Mouse (Mus musculus) urinary bladder, postnatal 36 days (tissue): ENCODE measurements around the gene Cuedc1.
A peak's percentile ranks its signal among the peaks of the same experiment; 100 is the strongest.

Source experiments
- DNase-seq, 2 experiments: peaks; one replicate each; pipeline ENCODE4 v3.0.0; 2022; ENCODE audit warnings: low spot score in 2 of 2, mixed read lengths in 1 of 2

The Cuedc1 gene

GRCm38 (mm10) chr11:88098021-88098729 is at the start of gene Cuedc1:
Gene Cuedc1 (plus strand): TSS chr11:88098058.
- DNase-seq = no peak

GRCm38 (mm10) chr11:88048961-88049670 is 48.7 kb upstream of the Cuedc1 start:
- DNase-seq = no peak

- DNase-seq = no peak
These were observed 48.1 kb upstream of the Cuedc1 start for GRCm38 (mm10) chr11:88049732-88050131.

GRCm38 (mm10) chr11:88052638-88053037 is 45.2 kb upstream of the Cuedc1 start:
- DNase-seq = no peak

- DNase-seq = no peak
These were observed 44.0 kb upstream of the Cuedc1 start for GRCm38 (mm10) chr11:88053821-88054220.

- no peak for DNase-seq
These were observed 43.3 kb upstream of the Cuedc1 start for GRCm38 (mm10) chr11:88054589-88054988.

GRCm38 (mm10) chr11:88055777-88056176 is 42.1 kb upstream of the Cuedc1 start:
- no peak for DNase-seq

DNA sequence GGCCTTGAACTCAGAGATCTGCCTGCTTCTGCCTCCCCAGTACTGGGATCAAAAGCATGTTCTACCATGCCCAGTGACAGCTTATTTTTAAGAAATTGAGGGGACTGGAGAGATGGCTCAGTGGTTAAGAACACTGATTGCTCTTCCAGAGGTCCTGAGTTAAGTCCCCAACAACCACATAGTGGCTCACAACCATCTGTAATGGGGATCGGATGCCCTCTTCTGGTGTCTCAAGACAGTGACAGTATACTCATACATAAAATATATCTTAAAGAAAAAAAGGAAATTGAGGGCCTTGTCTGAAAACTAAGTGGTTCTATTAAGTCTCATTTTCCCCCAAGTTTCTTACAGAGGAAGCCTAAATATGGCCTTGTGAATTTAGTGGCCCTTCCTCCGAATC is 40.1 kb upstream of the Cuedc1 start:
- no peak for DNase-seq

DNA sequence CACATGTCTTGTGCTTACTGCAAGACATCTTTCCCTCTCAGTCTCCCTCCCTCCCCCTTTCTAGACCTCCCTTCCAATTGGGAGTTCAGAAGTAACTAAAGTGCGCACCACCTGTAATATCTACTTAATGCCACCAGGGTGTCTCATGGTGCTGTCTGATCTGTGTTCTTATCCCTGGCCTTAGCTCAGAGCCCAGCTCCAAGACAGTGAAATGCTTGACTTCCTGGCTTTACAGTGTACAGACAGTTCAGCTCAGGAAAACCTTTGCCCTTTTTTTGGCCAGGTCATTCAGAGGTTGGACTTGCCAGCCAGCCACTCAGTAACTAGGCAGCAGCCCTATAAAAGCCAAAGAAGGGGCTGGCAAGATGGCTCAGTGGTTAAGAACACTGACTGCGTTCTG is 38.7 kb upstream of the Cuedc1 start:
- DNase-seq = peak in 1 of 2 experiments; percentile 38

DNA sequence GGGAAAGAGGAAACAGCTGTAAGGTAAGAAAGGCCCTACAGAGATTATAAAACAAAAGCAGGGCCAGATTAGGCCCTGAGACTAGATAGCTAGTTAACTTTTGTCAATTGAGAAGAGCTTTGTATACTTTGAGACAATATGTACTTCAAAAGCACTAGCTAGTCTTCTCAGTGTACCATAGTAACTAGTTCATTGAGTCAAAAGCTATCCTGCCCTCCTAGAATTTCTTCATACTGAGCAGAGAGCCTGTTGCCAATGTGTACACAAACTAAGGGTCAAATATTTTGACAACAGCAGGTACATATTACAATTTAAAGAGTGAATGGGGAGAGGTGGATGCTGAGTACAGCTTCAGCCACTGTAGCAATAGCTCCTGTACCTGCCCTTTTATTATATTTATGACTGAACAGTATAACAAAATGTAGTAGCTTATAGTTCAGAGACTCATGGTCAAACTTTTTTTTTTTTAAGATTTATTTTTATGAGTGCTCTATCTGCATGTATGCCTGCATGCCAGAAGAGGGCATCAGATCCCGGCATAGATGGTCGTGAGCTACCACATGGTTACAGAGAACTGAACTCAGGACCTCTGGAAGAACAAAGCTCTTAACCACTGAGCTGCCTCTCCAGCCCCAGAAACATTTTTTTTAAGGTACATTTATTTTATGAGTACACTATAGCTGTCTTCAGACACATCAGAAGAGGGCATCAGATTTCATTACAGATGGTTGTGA is 35.8 kb upstream of the Cuedc1 start:
- no peak for DNase-seq

DNA sequence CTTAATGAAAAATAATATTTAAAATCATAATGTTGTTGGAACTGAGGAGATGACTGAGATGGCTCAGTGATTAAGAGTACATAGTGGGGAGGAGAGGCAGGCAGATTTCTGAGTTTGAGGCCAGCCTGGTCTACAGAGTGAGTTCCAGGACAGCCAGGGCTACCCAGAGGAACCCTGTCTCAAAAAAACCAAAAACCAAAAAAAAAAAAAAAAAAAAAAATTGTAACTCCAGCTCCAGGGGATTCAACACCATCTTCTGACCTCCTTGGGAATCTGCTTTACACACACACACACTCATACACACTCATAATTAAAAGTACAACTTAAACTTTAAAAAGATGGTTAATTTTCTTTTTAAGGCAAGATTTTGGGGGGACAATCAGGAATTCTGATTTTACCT is 32.1 kb upstream of the Cuedc1 start:
- DNase-seq = no peak

DNA sequence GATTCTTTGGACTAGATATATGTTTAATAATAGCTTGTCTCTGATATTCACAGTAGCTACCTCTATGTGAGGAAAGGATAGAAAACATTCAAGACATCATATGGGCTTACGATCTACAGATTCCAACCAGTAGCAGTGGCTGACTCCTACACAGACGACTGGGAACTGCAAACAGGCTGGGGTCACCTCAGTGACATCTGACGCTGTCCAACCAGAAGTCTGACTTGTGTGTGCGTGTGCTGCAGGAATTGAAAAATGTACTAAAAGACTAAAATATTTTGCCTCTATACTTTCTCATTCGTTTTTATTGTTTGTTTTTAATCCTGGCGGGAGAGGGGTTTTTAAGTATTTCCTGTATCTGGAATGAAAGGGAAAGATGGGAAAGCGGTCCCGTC is 30.7 kb upstream of the Cuedc1 start:
- DNase-seq = no peak

GRCm38 (mm10) chr11:88067586-88068410 is 30.1 kb upstream of the Cuedc1 start, which contains the start of gene Vezf1:
Gene Vezf1 (plus strand): TSS chr11:88068279.
- DNase-seq = peak; percentile 70 to 72

DNA sequence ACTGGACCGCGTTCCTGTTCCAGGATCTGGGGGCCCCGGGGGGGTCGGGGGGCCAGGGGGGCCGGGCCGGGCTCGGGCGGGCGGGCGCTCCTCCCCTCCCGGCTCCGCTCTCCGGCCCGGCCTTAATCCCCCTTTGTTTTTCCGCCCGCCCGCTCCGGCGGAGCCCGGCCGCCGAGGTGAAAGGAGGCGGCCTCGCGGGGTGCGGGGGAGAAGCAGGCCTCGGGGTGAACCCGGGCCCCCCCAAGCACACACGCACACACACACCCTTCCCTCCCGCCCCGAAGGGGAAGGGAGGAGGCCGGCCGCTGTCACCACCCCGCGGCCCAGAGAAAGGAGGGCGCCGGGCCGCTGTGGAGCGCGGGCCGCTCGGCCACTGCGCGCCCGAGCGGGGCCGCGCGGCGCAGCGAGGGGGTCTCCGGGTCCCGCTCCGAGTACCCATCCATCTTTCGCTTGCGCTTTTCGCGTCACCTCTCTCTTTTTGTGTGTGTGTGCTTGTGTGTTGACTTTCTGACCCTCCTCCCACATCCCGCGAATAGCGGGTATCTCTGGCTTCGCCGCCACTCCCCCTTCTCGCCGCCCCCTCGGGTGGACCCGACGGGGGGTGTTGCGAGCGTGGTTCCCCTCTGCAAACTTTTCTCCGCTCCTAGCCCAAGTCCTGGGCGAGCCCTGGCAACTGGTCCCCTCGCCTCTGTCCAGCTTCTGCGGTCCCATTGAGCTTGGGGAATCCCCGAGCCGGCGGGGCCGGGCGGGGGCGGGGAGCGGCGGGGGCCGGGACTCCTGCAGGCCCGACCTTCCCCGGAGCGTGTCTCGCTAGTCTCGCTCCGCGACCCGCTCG is 29.2 kb upstream of the Cuedc1 start:
- peak; percentile 68 to 69 for DNase-seq

- DNase-seq = no peak
These were observed 28.6 kb upstream of the Cuedc1 start for GRCm38 (mm10) chr11:88069246-88069570.

DNA sequence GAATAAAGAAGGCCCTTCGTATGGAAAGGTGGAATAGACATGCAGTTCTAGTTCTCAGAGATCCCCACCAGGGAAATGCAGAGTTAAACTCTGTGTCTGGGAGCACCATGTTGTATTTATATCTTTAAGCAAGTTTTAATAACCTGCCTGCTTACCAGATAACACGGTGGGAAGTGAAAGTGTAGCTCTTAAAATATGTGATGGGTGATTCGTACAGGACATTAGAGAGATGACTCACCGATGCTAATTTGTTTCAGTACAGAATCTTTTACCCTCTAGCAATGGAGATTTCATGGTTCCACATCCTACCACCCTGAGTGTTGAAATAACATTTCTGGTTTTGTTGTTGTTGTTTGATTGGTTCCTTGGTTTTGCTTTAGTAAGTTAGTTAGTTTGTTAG is 27.5 kb upstream of the Cuedc1 start:
- no peak for DNase-seq

- DNase-seq = no peak
These were observed 26.7 kb upstream of the Cuedc1 start for GRCm38 (mm10) chr11:88071113-88071512.

- no peak for DNase-seq
These were observed 24.4 kb upstream of the Cuedc1 start for GRCm38 (mm10) chr11:88073343-88073875.

DNA sequence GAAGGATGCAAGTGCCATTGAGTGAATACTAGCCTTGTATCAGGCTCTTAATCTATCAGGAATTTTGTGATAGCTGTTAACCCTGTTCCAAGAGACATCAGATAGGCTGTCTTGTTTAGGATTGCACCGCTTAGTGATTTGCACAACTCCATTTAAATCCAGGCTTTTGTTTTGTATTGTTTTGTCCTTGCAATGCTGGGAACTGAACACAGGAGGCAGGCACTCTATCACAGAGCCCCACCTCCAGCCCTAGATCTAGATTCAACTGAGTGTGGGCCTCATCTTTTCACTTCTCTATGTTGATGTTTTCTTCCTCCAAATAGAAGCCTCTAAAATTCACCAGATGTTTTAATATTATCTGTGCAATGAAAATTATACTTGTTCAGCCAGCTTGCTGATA is 22.2 kb upstream of the Cuedc1 start:
- DNase-seq = no peak

DNA sequence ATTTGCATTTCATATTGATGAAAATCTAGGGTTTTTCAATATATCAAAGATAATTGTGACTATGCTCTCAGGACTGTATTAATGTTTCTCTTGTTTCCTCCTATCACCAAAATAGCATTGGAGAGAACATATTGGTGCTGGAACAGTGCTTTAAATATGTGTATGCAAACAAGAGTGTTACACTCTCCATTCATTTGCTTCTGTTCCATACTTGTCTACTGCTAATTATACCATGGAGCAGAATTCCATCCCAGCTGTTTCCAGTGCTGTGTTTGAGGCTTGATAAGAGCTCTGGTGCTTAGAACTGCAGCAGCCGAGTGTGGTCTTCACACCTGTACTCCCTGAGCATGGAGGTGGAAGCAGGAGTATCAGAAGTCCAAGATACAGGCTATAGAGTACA is 21.5 kb upstream of the Cuedc1 start:
- DNase-seq = no peak

- DNase-seq = no peak
These were observed 14.2 kb upstream of the Cuedc1 start for GRCm38 (mm10) chr11:88083699-88084098.
